Mouse (Mus musculus): Measurements from ENCODE around the gene Pnma5. TPM values are rescaled to one million over a fixed set of nuclear protein-coding genes. Genes with fewer than 3 reads are reported as not detected.

Gene Pnma5
- polyA plus RNA-seq, 1 experiment from 2014 or later: 0.08 TPM

MicroRNAs encoded within 50 kb of the gene (microRNA counts, 519-probe panel; counts per million panel counts)
- not detected for microRNA mmu-miR-2137

Small RNA genes within 50 kb of the gene (microRNA-seq; reads per million reads assigned to microRNA genes)
- 3.1 reads per million, percentile 8 among the genes with 10 or more reads in this experiment for gene Mir2137

Other genes starting within 250 kb of the Pnma5 start
- 0.05 TPM in 1 of 2 replicates, not detected in the other for gene Gabrq, start 211.9 kb downstream of the Pnma5 start, polyA plus RNA-seq (2016; fragmentation: Nextera tagmentation; extraction: Ambion mirVana)
- gene Cetn2, start 118.7 kb downstream of the Pnma5 start, polyA plus RNA-seq (2016; fragmentation: Nextera tagmentation; extraction: Ambion mirVana): 58.4 and 62.8 TPM in 2 replicates
- gene Nsdhl, start 118.5 kb downstream of the Pnma5 start, polyA plus RNA-seq (2016; fragmentation: Nextera tagmentation; extraction: Ambion mirVana): 15.9 TPM in 2 replicates
- 5.7 TPM in 2 replicates for gene Zfp185, start 49.8 kb downstream of the Pnma5 start, polyA plus RNA-seq (2016; fragmentation: Nextera tagmentation; extraction: Ambion mirVana)
- gene Pnma3, start 27.7 kb upstream of the Pnma5 start, polyA plus RNA-seq (2016; fragmentation: Nextera tagmentation; extraction: Ambion mirVana): 0.09 TPM in 1 of 2 replicates, not detected in the other
- gene Xlr4a, start 45.4 kb upstream of the Pnma5 start, polyA plus RNA-seq (2016; fragmentation: Nextera tagmentation; extraction: Ambion mirVana): 1.00 and 1.6 TPM in 2 replicates
- 1.9 and 2.2 TPM in 2 replicates for gene Xlr3a, start 60.0 kb upstream of the Pnma5 start, polyA plus RNA-seq (2016; fragmentation: Nextera tagmentation; extraction: Ambion mirVana)
- gene Gm14685, start 79.9 kb upstream of the Pnma5 start, polyA plus RNA-seq (2016; fragmentation: Nextera tagmentation; extraction: Ambion mirVana): not detected in 2 replicates
- gene Xlr5b, start 111.7 kb upstream of the Pnma5 start, polyA plus RNA-seq (2016; fragmentation: Nextera tagmentation; extraction: Ambion mirVana): not detected in 2 replicates
- not detected in 2 replicates for gene DXBay18, start 112.3 kb upstream of the Pnma5 start, polyA plus RNA-seq (2016; fragmentation: Nextera tagmentation; extraction: Ambion mirVana)
- gene Spin2d, start 139.9 kb upstream of the Pnma5 start, polyA plus RNA-seq (2016; fragmentation: Nextera tagmentation; extraction: Ambion mirVana): not detected in 2 replicates
- 7.3 and 7.6 TPM in 2 replicates for gene Xlr3b, start 155.1 kb upstream of the Pnma5 start, polyA plus RNA-seq (2016; fragmentation: Nextera tagmentation; extraction: Ambion mirVana)
- gene Xlr4b, start 177.2 kb upstream of the Pnma5 start, polyA plus RNA-seq (2016; fragmentation: Nextera tagmentation; extraction: Ambion mirVana): 0.96 and 1.2 TPM in 2 replicates
- 10.9 and 11.1 TPM in 2 replicates for gene F8a, start 191.2 kb upstream of the Pnma5 start, polyA plus RNA-seq (2016; fragmentation: Nextera tagmentation; extraction: Ambion mirVana)
- 0.36 TPM in 2 replicates for gene Xlr4c, start 206.0 kb upstream of the Pnma5 start, polyA plus RNA-seq (2016; fragmentation: Nextera tagmentation; extraction: Ambion mirVana)
- not detected in 2 replicates for gene Xlr3c, start 228.3 kb upstream of the Pnma5 start, polyA plus RNA-seq (2016; fragmentation: Nextera tagmentation; extraction: Ambion mirVana)

All from heart, embryonic 12.5 days (tissue).